Mouse (Mus musculus): Measurements from ENCODE around the gene Pex13. TPM values are rescaled to one million over a fixed set of nuclear protein-coding genes. Genes with fewer than 3 reads are reported as not detected.
"Not testable (repeated sequence)": the region's sequence is repeated elsewhere in the genome, so short reads cannot be mapped to it uniquely, and the experiment has no call there.

Pex13 gene
- total RNA-seq, 1 experiment from 2014 or later = 66.8 TPM

DNA sequence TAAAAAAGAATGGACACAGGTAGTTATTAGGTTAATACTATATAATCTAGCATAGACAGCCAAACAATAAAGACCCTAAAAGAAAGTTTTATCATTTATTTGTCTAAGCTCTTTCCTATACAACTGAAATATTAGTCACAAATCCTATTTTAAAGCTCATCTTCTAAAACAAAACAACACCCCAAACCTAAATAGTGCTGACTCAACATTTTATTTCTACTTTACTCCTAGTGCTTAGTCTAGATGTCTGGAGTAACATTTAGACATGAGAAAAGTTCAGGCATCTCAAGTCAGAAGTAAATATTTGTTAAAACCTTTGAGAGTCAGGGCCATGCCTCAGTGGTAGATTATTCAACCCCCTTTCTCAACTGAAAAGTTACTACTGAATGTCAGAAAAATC, 18.3 kb downstream of the Pex13 start:
- DNase-seq = no peak

GRCm38 (mm10) chr11:23634573-23634972, 31.2 kb downstream of the Pex13 start:
- DNase-seq = no peak

DNA sequence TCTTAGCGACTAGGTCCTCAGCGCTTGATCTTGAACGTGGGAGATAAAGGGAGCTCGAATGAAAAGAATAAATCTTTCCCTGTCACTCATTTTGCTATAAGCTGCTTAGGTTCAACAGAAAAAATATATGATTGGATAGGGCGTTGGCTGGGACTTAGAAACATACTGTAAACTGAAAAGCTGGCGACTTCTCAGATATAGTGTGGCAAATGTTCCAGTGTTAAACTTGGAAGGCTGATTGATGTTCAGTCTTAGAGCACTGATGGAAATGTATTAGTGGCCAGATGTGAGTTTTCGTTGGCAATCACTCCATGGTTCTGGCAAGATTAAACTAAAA, 31.9 kb downstream of the Pex13 start:
- DNase-seq = no peak

GRCm38 (mm10) chr11:23632945-23633878, 32.5 kb downstream of the Pex13 start, which contains the start of gene 0610010F05Rik:
0610010F05Rik (minus strand) TSS chr11:23633639.
- DNase-seq = peak; percentile 93

GRCm38 (mm10) chr11:23630664-23631063, 35.1 kb downstream of the Pex13 start:
- DNase-seq = no peak

- no peak for DNase-seq
Measured at GRCm38 (mm10) chr11:23618995-23619394, 46.8 kb downstream of the Pex13 start.

- DNase-seq = no peak
Measured at GRCm38 (mm10) chr11:23614546-23614945, 51.2 kb downstream of the Pex13 start.

DNA sequence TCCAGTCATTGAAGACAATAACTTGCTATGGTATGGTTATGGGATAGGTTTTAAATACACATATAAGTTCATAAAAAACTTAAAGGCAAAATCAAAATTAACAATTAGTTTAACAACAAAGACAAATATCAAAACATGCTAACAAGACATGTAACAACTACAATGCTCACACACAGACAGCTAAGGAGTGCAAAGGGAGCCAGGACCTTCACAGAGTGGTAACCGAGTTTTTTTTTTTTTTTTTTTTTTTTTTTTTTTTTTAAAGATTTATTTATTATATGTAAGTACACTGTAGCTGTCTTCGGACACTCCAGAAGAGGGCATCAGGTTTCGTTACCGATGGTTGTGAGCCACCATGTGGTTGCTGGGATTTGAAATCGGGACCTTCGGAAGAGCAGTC, 58.5 kb downstream of the Pex13 start:
- DNase-seq = not testable (repeated sequence)

Other genes with a start within 250 kb of the Pex13 start
- 45.2 and 59.8 TPM in 2 replicates for gene Ahsa2, start 167.9 kb downstream of the Pex13 start, total RNA-seq (2021)
- gene 1700093K21Rik, start 144.8 kb downstream of the Pex13 start, total RNA-seq (2021) = not detected in 2 replicates
- 17.9 and 18.4 TPM in 2 replicates for gene 0610010F05Rik, start 32.3 kb downstream of the Pex13 start, total RNA-seq (2021)
- 19.2 and 21.8 TPM in 2 replicates for gene Pus10, start 285 bp downstream of the Pex13 start, total RNA-seq (2021)
- 7.4 and 7.8 TPM in 2 replicates for gene Rel, start 105.0 kb upstream of the Pex13 start, total RNA-seq (2021)
- 10.7 and 13.0 TPM in 2 replicates for gene Papolg, start 229.3 kb upstream of the Pex13 start, total RNA-seq (2021)

Measured in adrenal gland, postnatal 14 days (tissue).